Mouse (Mus musculus) midbrain, embryonic 14.5 days (tissue): ENCODE measurements around the gene 1700067K01Rik. TPM values are rescaled to one million over a fixed set of nuclear protein-coding genes. Genes with fewer than 3 reads are reported as not detected.

Experiments
- ATAC-seq: fragments of 200-750 bp; cut with Nextera tagmentation; 2 replicates; pipeline ENCODE4 v1.8.0; 2017; ENCODE audit warnings: moderate number of reproducible peaks, moderate library complexity; ENCODE audit not compliant: low FRiP score, low TSS enrichment
- DNase-seq: peaks from one replicate; pipeline ENCODE4 v3.0.0-alpha.2; 2015
- H3K27ac ChIP-seq: fragments of 300-500 bp; sonication (generic); replicated peaks from 2 replicates; pipeline ENCODE4 v1.5.1; 2014; ENCODE audit warnings: mild to moderate bottlenecking, low read depth, low read length, moderate library complexity
- H3K27me3 ChIP-seq: fragments of 300-500 bp; sonication (generic); 2 replicates; pipeline ENCODE4 v1.6.1; 2014; ENCODE audit warnings: low read length, control low read depth, mixed read lengths; ENCODE audit not compliant: control insufficient read depth, insufficient read depth
- H3K36me3 ChIP-seq: fragments of 300-500 bp; sonication (generic); 2 replicates; pipeline ENCODE4 v1.6.1; 2014; ENCODE audit warnings: low read length, control low read depth; ENCODE audit not compliant: control insufficient read depth, insufficient read depth
- H3K4me1 ChIP-seq: fragments of 300-500 bp; sonication (generic); 2 replicates; pipeline ENCODE4 v1.6.1; 2014; ENCODE audit warnings: mild to moderate bottlenecking, antibody characterized with exemption, low read length, control low read depth; ENCODE audit not compliant: control insufficient read depth, insufficient read depth
- H3K4me2 ChIP-seq: fragments of 300-500 bp; sonication (generic); 2 replicates; pipeline ENCODE4 v1.6.1; 2014; ENCODE audit warnings: mild to moderate bottlenecking, low read length, moderate library complexity
- H3K4me3 ChIP-seq: fragments of 300-500 bp; sonication (generic); replicated peaks from 2 replicates; pipeline ENCODE4 v1.5.1; 2014; ENCODE audit warnings: low read depth, low read length
- H3K9ac ChIP-seq: fragments of 300-500 bp; sonication (generic); replicated peaks from 2 replicates; pipeline ENCODE4 v1.6.1; 2014; ENCODE audit warnings: mild to moderate bottlenecking, low read length, moderate library complexity
- H3K9me3 ChIP-seq: fragments of 300-500 bp; sonication (generic); 2 replicates; pipeline ENCODE4 v1.6.1; 2016; ENCODE audit warnings: low read length, control low read depth, mixed read lengths; ENCODE audit not compliant: control insufficient read depth
- WGBS: fragments of 180-500 bp; shearing (Covaris S2); extraction: QIAGEN DNeasy Blood & Tissue Kit; methylation state at CpG from one replicate; pipeline ENCODE4 v1.1.7; 2014; 5-methylcytosine and 5-hydroxymethylcytosine counted together
- polyA plus RNA-seq: library from polyadenylated mRNA; unstranded; fragments of >200 nt; fragmentation: Nextera tagmentation; extraction: Ambion mirVana; gene quantifications from 2 replicates; pipeline ENCODE4 v1.2.1, GENCODE M21; 2014

The 1700067K01Rik gene
- polyA plus RNA-seq, 1 experiment from 2014 or later: 0.53 TPM

- ATAC-seq (no peak), DNase-seq (no peak)
- WGBS: 10% methylated on average over 10 of the region's 10 CpGs
- Histone ChIP-seq H3K4me1 (0 out of 2 replicates have a peak, but pooled peaks cover 4% of the 10 kb centered on the region), H3K27me3 (peaks cover 11% of the 10 kb centered on the region; the same call in 1 of the 2 replicates), H3K4me3 (no peak overlapping the region), H3K9me3 (no peaks in the 10 kb centered on the region), H3K4me2 (no peak overlapping the region), H3K9ac (no peak overlapping the region), H3K36me3 (no peaks in the 10 kb centered on the region), H3K27ac (no peak overlapping the region)
Observed at GRCm38 (mm10) chr8:84027449-84027848, 26.1 kb downstream of the 1700067K01Rik start.

GRCm38 (mm10) chr8:84029272-84029671, 28.0 kb downstream of the 1700067K01Rik start:
- Histone ChIP-seq H3K4me2 (no peak overlapping the region), H3K9ac (no peak overlapping the region), H3K4me3 (no peak overlapping the region), H3K4me1 (0 out of 2 replicates have a peak, but pooled peaks cover 4% of the 10 kb centered on the region), H3K36me3 (no peaks in the 10 kb centered on the region), H3K9me3 (no peaks in the 10 kb centered on the region), H3K27me3 (peaks cover 11% of the 10 kb centered on the region; the same call in 1 of the 2 replicates), H3K27ac (no peak overlapping the region)
- DNase-seq (no peak), ATAC-seq (no peak)
- 88% methylated on average over 5 of the region's 5 CpGs for WGBS

DNA sequence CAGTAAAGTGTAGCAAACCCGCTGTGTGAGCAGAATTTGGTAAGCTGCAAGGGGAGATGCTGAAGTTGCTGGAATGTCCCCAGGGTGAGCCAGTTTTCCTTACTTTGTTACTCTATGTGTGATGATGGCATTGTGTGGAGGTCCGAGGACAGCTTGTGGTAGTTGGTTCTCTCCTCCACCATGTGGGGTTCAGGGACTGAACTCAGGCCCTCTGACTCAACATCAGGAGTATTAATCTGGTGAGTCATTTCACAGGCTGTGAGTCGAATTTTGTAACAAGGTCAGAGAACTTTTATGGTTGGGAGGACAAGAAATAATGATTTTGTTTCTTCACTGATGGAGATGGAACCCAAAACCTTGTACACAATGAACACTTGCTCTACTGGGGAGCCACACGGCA, 31.5 kb downstream of the 1700067K01Rik start:
- H3K27ac ChIP-seq: no peak overlapping the region
- H3K9ac ChIP-seq: no peak overlapping the region
- no peak overlapping the region for H3K4me3 ChIP-seq
- H3K4me2 ChIP-seq: no peak overlapping the region
- ATAC-seq (no peak), DNase-seq (no peak)
- no peaks in the 10 kb centered on the region for H3K4me1 ChIP-seq
- no peaks in the 10 kb centered on the region for H3K36me3 ChIP-seq
- no peaks in the 10 kb centered on the region for H3K27me3 ChIP-seq
- H3K9me3 ChIP-seq: no peaks in the 10 kb centered on the region
- 80% methylated on average over 4 of the region's 4 CpGs for WGBS

- no peak overlapping the region for H3K4me2 ChIP-seq
- WGBS: 80% methylated on average over 5 of the region's 5 CpGs
- no peak overlapping the region for H3K9ac ChIP-seq
- H3K27me3 ChIP-seq: peaks cover 26% of the 10 kb centered on the region
- H3K4me1 ChIP-seq: no peaks in the 10 kb centered on the region
- no peak overlapping the region for H3K4me3 ChIP-seq
- ATAC-seq (no peak), DNase-seq (no peak)
- H3K9me3 ChIP-seq: no peaks in the 10 kb centered on the region
- no peak overlapping the region for H3K27ac ChIP-seq
- no peaks in the 10 kb centered on the region for H3K36me3 ChIP-seq
Observed at GRCm38 (mm10) chr8:84038015-84038414, 36.7 kb downstream of the 1700067K01Rik start.

- Histone ChIP-seq H3K9me3 (no peaks in the 10 kb centered on the region), H3K27me3 (peaks cover 36% of the 10 kb centered on the region), H3K27ac (no peak overlapping the region), H3K4me3 (no peak overlapping the region), H3K4me2 (no peak overlapping the region), H3K9ac (no peak overlapping the region), H3K4me1 (no peaks in the 10 kb centered on the region), H3K36me3 (no peaks in the 10 kb centered on the region)
- 0 out of 2 replicates have a peak, but pooled peaks have one; percentile 37 for ATAC-seq
- DNase-seq: peak; percentile 92
- WGBS: 9% methylated on average over 5 of the region's 5 CpGs
Observed at GRCm38 (mm10) chr8:84039050-84039449, 37.7 kb downstream of the 1700067K01Rik start.

DNA sequence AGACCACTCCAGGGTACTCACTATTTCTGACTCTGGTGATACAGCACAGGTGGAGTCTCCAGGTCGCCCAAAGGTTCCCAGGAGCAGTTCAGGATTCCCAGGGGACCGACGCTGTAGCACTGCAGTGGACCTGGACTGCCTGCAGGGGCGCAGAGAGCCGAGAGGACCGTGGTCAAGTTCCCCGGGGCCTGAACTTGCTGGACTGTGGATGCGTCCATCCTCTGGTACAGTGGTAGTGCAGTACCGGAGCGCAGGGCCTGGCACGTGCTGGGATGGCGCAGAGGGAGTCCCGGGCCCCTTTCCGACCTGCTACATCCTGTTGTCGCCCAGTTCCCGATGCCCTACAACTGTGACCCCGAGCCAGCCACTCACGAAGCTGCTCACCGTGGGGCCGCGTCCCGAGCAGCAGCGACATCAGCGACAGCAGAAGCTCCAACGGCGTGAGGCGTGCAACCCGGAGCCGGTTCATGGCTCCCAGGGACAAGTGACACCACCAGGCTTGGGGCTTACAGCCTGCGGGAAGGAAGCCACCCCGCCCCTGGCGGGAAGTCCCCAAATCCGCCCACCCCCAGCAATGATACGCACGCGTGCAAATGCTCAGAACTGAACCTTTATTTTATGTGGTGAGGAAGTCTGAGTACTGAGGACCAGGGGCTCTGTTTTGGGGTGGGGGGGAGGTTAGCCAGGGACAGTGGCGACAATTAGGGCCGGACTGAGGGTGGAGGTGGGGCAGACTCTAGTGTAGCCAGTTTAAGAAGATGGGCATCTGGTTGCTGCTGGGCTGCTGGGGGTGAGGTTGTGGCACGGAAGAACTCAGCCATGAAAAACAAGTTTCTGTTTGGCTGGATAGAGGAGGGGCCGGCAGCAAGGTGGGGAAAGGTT, 41.0 kb downstream of the 1700067K01Rik start, which contains the start of gene Il27ra:
TSS of gene Il27ra (minus strand) at position 524 of the 882 bp plus-strand sequence.
- DNase-seq (peak; percentile 81), ATAC-seq (peak; percentile 50; the same call in 1 of the 2 replicates)
- Histone ChIP-seq H3K27ac (no peak within 1 kb of the TSS), H3K36me3 (no peaks in the 10 kb centered on the region), H3K9me3 (no peaks in the 10 kb centered on the region), H3K4me2 (peak within 1 kb of the TSS; percentile 52), H3K4me3 (peak within 1 kb of the TSS; percentile 21), H3K4me1 (no peaks in the 10 kb centered on the region), H3K27me3 (peaks cover 54% of the 10 kb centered on the region), H3K9ac (peak within 1 kb of the TSS; percentile 29)
- 3% methylated on average over 40 of the region's 40 CpGs for WGBS

- Histone ChIP-seq H3K9ac (no peak overlapping the region; the same call in 1 of the 2 replicates), H3K4me1 (no peaks in the 10 kb centered on the region), H3K27me3 (peaks cover 54% of the 10 kb centered on the region), H3K4me3 (no peak overlapping the region), H3K36me3 (no peaks in the 10 kb centered on the region), H3K9me3 (no peaks in the 10 kb centered on the region), H3K27ac (no peak overlapping the region), H3K4me2 (no peak overlapping the region)
- DNase-seq: no peak
- 40% methylated on average over 12 of the region's 12 CpGs for WGBS
- no peak for ATAC-seq
Observed at GRCm38 (mm10) chr8:84042948-84043342, 41.6 kb downstream of the 1700067K01Rik start.

DNA sequence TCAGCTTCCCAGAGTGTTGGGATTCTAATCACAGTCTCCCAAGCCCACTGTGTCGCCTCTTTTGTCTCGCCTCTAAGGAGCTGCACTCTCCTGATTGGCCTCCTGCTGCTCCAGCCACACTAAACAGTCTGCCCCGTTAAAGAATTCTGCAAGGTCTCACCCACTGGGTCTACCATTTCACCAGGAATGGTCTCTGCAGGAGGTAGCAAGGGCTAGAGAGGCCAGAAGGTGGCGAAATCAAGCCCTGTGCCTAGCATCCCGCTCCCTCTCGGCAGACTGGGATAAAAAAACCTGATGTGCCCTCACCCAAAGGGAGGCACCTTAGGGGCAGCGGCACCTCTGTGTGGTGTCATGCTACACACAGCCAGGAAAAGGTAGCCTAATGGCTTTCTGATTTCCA, 42.8 kb downstream of the 1700067K01Rik start:
- H3K27me3 ChIP-seq: peaks cover 54% of the 10 kb centered on the region
- H3K4me3 ChIP-seq: no peak overlapping the region
- H3K27ac ChIP-seq: no peak overlapping the region
- WGBS: 2% methylated on average over 7 of the region's 7 CpGs
- H3K9me3 ChIP-seq: no peaks in the 10 kb centered on the region
- no peaks in the 10 kb centered on the region for H3K36me3 ChIP-seq
- ATAC-seq: no peak
- H3K4me1 ChIP-seq: no peaks in the 10 kb centered on the region
- no peak overlapping the region for H3K4me2 ChIP-seq
- DNase-seq: no peak
- no peak overlapping the region for H3K9ac ChIP-seq
